Mouse (Mus musculus): ENCODE results near the gene Pamr1.

The Pamr1 gene

DNA sequence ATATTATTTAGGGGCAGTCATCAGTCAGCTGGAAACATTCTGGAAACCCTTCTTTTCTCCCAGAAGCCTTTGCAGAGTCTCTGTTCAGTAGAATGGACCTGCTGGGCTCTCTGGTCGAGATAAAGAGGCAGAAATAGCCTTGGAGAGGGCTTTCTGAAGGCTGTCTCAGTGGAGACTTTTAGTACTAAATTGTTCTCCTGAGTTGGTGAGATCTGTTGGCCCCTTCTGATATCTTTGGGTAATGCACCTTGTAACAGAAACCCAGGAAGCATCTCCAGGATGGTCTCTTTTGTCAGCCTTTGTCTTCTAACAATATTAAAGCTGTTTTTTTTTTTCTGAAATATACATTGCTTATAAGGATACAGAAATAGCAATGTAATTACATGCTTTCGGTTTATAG, 111.2 kb downstream of the Pamr1 start:
- DNase-seq (ENCODE audit: low read depth, low spot score): no peak

DNA sequence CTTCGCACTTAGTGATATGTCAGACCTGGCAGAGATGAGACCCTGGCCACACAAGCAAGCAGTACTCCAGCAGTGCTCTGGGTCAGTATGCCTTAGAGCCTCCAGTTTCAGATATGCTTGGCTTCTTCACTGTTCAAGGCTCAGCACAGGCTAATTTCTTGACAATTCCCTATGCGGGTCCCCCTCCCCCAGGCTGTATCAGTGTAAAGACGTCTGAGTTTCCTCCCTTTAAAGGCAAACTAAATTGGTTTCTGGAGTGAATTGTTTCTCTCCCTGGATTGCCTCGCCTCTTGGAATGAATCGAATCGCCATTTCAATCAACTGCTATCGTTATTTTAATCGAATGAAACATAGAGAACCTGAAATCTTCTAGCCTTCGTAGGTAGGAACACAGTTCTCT, 113.1 kb downstream of the Pamr1 start:
- DNase-seq (ENCODE audit: low read depth, low spot score): no peak

DNA sequence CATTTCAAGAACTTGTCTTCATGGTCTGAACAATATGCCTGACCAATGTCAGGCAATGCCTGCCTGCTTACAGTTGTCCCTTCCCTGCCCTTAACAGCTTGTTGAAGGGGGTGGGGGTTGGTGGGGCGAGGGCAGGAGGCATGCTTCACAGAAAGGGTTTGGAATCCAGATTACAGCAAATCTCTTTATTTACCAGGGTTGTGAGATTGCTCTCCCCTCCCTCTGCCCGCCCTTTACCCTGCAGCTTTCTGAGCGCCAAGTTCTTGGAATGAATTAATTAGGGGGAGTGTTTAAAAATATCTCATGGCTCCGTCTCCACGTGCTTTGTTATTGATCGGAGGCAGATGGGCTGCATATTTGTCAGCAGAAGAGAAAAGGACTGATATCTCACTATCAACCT, 113.5 kb downstream of the Pamr1 start:
- no peak for DNase-seq (ENCODE audit: low read depth, low spot score)

DNA sequence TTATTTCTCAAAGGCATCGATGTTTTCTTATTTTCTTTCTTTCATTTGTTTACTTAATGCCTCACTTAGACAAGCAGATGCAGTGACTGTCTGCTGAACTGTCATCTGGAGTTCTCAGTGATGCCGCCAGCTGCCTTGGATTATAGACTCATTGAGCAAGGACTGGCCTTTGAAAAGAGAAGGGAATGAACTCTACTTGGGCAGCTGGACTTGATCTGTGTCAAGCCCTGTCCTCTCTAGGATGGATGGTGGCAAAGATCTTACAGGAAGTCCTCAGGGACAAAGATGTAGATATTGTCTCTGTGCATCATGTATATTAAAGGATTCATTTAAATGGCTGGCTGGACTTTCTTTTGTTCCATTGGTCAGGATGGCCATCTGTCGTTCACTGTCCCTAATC, 114.1 kb downstream of the Pamr1 start:
- no peak for DNase-seq (ENCODE audit: low read depth, low spot score)

DNA sequence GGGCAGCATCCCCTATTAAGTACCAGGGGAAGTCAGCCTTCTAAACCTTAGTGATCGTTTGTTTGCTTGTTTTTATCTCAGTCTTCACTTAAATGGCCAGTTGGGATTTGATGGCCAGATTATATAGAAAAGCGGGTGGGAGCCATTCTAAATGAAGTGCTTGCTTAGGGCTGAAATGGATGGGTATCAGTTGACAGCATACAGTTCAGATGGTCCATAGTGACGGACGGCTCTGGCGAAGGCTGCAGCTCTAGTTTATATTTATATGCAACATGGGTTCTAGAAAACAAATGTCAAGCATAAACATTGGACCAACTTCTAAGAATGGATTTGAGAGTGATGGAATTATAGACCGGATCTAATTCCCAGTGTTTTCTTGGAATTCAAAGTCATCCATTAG, 118.2 kb downstream of the Pamr1 start:
- no peak for DNase-seq (ENCODE audit: low read depth, low spot score)

DNA sequence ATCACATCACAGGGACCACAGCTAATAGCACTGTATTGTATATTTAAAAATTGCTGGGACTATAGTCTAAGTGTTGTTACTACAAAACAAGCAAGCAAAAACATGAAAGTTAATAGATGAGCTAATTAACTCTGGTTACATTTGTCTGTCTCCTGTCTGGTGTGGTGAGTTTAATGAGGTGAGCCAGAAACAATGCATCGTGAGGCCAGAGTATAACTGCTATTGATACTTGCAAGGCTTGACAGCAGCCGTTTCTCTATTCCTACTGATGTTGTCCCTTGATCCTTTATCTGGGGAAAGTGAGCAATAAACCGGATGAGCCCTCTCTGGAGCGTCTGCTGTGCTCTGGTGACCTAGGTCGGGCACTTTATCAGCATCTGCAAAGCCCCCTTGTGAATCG, 119.8 kb downstream of the Pamr1 start:
- DNase-seq (ENCODE audit: low read depth, low spot score): no peak

DNA sequence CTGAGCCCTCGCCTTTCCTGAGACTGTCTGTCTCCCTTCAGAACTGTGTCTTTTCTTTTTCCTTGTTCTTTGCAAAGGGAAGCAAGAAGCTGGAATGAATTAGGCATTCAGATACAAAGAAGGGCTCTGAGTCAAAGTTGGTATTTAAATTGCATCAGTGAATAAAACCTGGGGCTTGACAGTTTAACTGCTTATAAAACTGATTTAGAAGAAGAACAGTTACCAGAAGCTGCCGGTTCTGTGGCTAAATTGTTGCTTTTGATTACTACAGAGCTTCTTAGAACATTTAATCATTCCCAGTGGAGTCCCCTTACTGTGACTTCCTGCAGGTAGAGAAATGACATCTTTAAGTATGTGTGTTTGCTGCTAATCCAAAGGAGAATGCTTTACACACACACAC, 124.8 kb downstream of the Pamr1 start:
- DNase-seq (ENCODE audit: low read depth, low spot score): no peak

DNA sequence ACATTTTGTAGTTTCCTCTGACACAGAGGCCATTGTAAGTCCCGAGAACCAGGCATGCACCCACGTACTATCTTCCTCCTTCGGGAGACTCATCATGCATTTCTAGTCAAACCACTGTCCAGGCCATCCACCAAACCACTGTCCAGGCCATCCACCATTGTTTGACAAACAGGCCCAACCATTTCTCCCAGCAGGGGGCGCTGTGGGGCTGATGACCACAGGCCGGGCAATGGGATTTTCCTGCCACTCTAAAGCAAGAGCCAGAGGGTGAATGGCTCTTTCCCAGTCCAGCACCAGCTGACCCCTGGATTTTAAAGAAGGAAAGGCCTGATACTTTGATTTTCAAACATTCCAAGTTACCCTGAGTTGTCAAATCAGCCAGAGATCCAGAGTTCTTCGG, 125.5 kb downstream of the Pamr1 start:
- DNase-seq (ENCODE audit: low read depth, low spot score): peak; percentile 4

DNA sequence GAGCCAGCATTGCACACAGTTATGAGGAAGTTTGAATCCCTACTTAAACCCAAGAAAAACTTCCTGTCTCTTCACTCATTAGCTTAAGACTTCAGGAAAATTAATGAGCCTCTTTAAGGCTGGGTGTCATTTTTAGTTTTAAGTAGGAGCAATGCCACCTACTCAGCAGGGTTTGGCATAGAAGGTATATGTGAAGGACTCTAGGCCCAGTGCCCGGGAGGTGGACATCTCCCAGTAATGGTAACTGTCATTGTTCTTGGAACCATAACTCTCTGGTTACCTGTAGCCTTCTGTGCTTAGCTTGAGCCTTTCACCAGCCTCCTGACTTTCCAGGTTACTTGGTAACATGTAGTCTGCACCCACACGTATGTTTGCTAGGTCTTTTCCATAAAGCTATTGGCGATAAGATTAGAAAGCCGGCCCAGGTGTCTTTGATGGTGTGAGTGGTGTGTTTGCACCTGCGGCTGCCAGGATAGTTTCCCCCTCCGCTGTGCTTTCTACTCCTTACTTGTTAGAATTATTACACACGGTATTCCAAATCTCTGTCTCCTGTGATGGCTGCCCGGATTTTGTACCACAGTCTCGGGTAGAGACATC, 127.0 kb downstream of the Pamr1 start:
- no peak for DNase-seq (ENCODE audit: low read depth, low spot score)

DNA sequence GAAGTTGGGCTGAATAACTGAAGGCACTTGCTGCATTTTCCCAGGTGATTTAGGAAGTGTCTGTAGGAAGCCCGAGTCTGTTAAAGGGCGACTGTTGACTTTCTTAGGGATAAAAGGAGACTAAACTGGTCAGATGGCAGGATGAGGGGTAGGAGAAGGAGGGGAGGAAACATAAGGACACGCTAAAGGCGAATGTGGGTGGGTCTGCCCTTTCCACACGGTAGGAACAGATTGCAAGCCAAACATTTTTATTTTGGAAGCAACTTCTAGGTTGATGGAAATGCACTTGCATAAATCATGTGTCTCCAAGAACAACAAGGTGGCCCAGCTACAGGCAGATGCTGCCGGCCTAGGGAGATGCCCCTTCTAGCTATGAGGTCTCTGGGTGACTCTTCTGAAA, 127.6 kb downstream of the Pamr1 start:
- DNase-seq (ENCODE audit: low read depth, low spot score): no peak

DNA sequence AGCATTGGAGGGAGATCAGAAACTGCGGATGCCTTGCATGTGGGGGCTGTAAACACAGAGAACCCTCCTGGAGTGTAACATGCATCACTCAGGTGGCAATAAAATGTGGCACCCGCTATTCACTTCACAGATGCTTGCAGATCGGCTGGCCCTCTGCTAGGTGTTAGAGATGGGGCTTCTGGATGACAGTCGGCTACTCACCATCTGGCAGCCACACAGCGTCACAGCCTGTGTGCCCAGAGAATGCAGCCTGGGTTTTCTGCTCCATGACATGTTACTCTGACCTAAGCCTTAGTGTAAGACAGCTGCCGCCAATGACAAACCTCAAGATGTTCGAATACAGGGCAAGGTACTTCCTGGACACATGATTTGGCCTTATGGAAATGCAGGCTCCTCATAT, 131.5 kb downstream of the Pamr1 start:
- no peak for DNase-seq (ENCODE audit: low read depth, low spot score)

DNA sequence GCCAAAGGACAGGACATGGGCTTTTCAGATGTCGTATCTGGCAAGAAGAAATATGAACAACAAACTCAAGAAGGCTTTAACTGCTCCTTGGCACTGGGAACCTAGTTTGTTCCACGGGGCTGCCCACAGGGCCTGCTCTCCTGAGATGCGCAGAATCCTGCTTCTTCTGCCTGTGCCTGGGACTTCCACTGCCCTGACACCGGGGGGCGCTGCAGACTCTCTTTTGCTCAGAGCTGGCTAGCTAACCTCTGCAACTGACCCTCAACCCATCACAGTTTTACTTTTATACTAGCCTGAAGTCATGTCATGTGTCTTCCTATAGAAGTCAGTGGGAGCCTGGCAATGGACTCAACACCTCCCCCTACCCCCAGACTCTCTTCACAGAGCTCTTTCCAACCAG, 132.4 kb downstream of the Pamr1 start:
- DNase-seq (ENCODE audit: low read depth, low spot score): no peak

DNA sequence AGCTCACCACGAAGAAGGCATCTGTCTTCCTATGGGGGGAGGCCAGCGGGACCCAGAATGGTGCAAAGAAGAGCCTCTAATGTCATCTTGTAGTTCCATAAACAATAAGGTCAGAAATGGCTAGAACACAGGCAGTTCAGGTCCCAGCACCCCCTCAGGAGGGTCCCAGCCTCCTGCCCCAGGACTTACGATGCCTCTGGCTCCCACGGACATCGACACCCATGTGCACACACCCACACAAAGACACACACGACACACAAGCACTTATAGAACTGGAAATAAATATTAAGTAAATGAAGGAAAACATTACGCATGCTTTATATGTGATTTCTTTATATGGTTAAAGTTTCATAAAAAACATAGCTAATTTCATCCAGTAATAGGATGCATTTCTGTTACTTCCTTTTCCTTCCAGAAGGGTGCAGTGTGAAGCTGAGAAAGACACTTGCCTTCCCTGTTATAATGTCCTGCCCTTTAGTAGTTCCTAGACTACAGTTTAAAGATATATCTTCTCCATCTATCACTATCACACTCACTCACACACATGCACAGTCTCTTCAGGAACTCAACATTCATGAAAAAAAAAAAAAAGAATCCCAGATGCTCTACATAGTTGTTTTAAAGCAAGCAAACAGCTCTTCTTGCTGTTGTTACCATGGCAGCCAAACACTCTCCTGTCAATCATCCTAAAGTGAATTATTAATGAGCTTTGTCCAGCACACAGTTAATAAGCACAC, 135.7 kb downstream of the Pamr1 start:
- no peak for DNase-seq (ENCODE audit: low read depth, low spot score)

DNA sequence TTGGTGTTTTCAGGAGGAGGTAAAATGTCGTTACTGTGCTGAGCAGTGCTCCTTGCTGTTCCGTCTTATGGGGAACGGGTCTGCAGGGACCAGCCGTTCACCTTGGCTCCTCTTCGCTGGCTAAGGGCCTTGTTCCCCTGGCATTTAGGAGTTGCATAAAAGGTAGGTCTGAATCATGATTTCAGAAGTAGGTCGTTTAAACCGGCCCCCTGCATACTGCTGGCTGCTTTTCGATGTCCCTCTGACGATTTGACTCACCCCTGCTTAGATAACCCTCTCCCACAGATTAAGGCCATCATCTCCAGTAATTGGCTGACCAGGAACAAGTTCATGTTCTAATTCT, 136.3 kb downstream of the Pamr1 start:
- DNase-seq (ENCODE audit: low read depth, low spot score): no peak
